Mouse (Mus musculus) lung, adult 2 months (tissue): ENCODE results near the gene Noto.

ENCODE experiments used
- CTCF ChIP-seq: fragments of 200-500 bp; IDR thresholded peaks from 2 replicates; pipeline ENCODE4 v1.5.1; 2011; ENCODE audit warnings: mild to moderate bottlenecking, low read length, control low read depth; ENCODE audit not compliant: insufficient read depth
- POLR2A ChIP-seq: fragments of 200-500 bp; IDR thresholded peaks from 2 replicates; pipeline ENCODE4 v1.6.1; 2011; ENCODE audit warnings: low read depth, mild to moderate bottlenecking, control low read depth, low read length, borderline replicate concordance; ENCODE audit errors: extremely low read depth

DNA sequence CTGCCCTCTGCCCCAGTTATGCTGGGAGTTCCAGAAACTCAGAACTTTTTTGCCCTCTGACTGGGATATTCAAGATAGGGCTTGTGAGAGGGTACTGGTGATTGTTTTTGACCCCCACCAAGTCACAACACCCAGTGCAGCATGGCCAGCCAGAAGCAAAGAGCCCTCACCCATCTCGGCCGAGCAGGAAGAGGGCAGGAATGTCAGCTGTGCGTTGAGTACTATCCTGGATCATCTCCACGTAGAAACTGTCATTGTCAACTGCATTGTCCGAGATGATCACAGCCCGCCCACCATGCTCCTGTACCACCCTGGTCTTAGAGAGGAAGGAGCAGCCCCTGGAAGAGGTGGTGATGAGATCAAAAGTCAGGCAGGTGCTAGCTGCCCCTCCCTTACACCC, 23.7 kb downstream of the Noto start:
- TF ChIP-seq CTCF (no peak), POLR2A (no peak)
